ENCODE assay signal across 8 mouse cellular contexts in the genomic region with DNA sequence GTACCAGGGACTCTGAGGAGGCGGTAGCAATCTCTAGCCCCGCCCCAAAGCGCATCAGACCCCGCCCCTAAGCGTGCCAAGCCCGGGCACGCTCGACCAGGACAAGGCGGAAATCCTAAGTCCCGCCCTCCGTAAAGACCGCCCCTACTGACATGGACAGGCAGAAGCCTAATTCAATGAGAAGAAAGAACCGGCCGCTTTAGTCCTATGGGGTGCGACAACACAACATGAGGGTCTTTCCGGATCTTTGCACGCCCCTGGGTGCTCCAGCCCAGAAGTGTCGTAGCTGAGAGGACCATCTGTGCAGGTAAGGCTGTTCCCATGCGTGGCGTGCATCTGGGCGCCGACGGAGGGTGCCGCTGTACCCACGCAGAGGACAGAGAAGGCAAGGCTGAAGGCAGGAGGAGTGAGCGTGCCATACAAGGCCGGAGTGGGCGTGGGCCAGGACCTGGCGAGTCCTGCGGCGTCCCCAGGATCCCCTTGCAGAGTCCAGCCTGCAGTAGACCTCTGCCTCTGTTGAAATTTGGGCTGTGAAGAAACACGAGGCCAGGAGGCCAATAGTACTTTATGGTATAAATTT. TPM values are rescaled to one million over a fixed set of nuclear protein-coding genes. Genes with fewer than 3 reads are reported as not detected.
A peak's percentile ranks its signal among the peaks of the same experiment; 100 is the strongest.
DNase-seq lines count a peak whose midpoint lies in the region; ATAC-seq and TF ChIP-seq lines count a peak whose summit lies in the region.

A gene (plus strand): TSS at position 156 of the 580 bp plus-strand sequence.

- ATAC-seq in embryonic facial prominence, embryonic 14.5 days (ENCODE audit: low read depth), result peak; percentile 99
- ATAC-seq in limb, embryonic 14.5 days (ENCODE audit: low FRiP score, low read depth), result peak; percentile 98
- ATAC-seq in midbrain, postnatal 0 days (ENCODE audit: low FRiP score), result peak; percentile 99

- H3K27ac ChIP-seq in embryonic facial prominence, embryonic 14.5 days (replicated peaks; ENCODE audit: low read depth, low read length), result peak within 1 kb of the TSS; percentile 40
- H3K27ac ChIP-seq in limb, embryonic 14.5 days (replicated peaks; ENCODE audit: low read depth, low read length), result no peak within 1 kb of the TSS
- H3K27ac ChIP-seq in midbrain, postnatal 0 days (ENCODE audit: low read depth, low read length), result peak within 1 kb of the TSS; percentile 55

- peak; percentile 51 for TF ChIP-seq CTCF in midbrain, postnatal 0 days (IDR thresholded peaks at IDR 0.05)

- 0 out of 2 replicates have a peak, but pooled peaks have one; percentile 21 for TF ChIP-seq POLR2A in limb, embryonic 14.5 days (IDR thresholded peaks at IDR 0.05; ENCODE audit: borderline replicate concordance, extremely low read depth, insufficient read depth, insufficient read length)

- H3K4me2 ChIP-seq in embryonic facial prominence, embryonic 14.5 days (ENCODE audit: low read depth, low read length), result peak within 1 kb of the TSS; percentile 55
- peak within 1 kb of the TSS; percentile 53 for H3K4me2 ChIP-seq in limb, embryonic 14.5 days (replicated peaks; ENCODE audit: low read depth, low read length, severe bottlenecking)
- H3K4me2 ChIP-seq in midbrain, postnatal 0 days (ENCODE audit: low read depth, low read length, poor library complexity, severe bottlenecking), result peak within 1 kb of the TSS; percentile 57

- H3K4me1 ChIP-seq in embryonic facial prominence, embryonic 14.5 days (ENCODE audit: control insufficient read depth, insufficient read depth, low read length), result peaks cover 8% of the 10 kb centered on the region
- H3K4me1 ChIP-seq in limb, embryonic 14.5 days (ENCODE audit: control insufficient read depth, insufficient read depth, low read length), result peaks cover 5% of the 10 kb centered on the region; the same call in 1 of the 2 replicates
- peaks cover 2% of the 10 kb centered on the region; the same call in 1 of the 2 replicates for H3K4me1 ChIP-seq in midbrain, postnatal 0 days (ENCODE audit: insufficient read depth, low read length)

- H3K36me3 ChIP-seq in embryonic facial prominence, embryonic 14.5 days (ENCODE audit: control insufficient read depth, insufficient read depth, low read length), result no peaks in the 10 kb centered on the region
- H3K36me3 ChIP-seq in limb, embryonic 14.5 days (ENCODE audit: control insufficient read depth, insufficient read depth, low read length), result no peaks in the 10 kb centered on the region
- no peaks in the 10 kb centered on the region for H3K36me3 ChIP-seq in midbrain, postnatal 0 days (ENCODE audit: insufficient read depth, low read length)

- peak; percentile 98 for DNase-seq in 3T3-L1 (ENCODE audit: low read depth, low spot score)
- DNase-seq in adrenal gland, postnatal 4 days (ENCODE audit: low spot score in 2 of 2), result peak; percentile 90 to 96
- DNase-seq in embryonic facial prominence, embryonic 14.5 days (ENCODE audit: low spot score), result peak; percentile 99
- peak; percentile 97 for DNase-seq in heart, adult 8-10 months (ENCODE audit: low spot score)
- peak; percentile 99 for DNase-seq in kidney, adult 9 months
- peak; percentile 97 for DNase-seq in limb, embryonic 14.5 days (ENCODE audit: low spot score)
- DNase-seq in midbrain, postnatal 0 days (ENCODE audit: low spot score), result peak; percentile 98
- DNase-seq in spleen, postnatal 14 days (ENCODE audit: low spot score in 2 of 2), result peak; percentile 96 to 97

- peak within 1 kb of the TSS; percentile 56 for H3K4me3 ChIP-seq in embryonic facial prominence, embryonic 14.5 days (ENCODE audit: low read depth, low read length)
- H3K4me3 ChIP-seq in limb, embryonic 14.5 days (replicated peaks; ENCODE audit: low read length), result peak within 1 kb of the TSS; percentile 58
- H3K4me3 ChIP-seq in midbrain, postnatal 0 days (ENCODE audit: low read depth, low read length), result peak within 1 kb of the TSS; percentile 61

- H3K9me3 ChIP-seq in embryonic facial prominence, embryonic 14.5 days (ENCODE audit: control insufficient read depth, low read length), result no peaks in the 10 kb centered on the region
- no peaks in the 10 kb centered on the region for H3K9me3 ChIP-seq in limb, embryonic 14.5 days (ENCODE audit: control insufficient read depth, low read length)
- no peaks in the 10 kb centered on the region for H3K9me3 ChIP-seq in midbrain, postnatal 0 days (ENCODE audit: low read length)

- H3K27me3 ChIP-seq in embryonic facial prominence, embryonic 14.5 days (replicated peaks; ENCODE audit: control insufficient read depth, insufficient read depth, low read length), result no peaks in the 10 kb centered on the region
- H3K27me3 ChIP-seq in limb, embryonic 14.5 days (ENCODE audit: control insufficient read depth, insufficient read depth, low read length), result no peaks in the 10 kb centered on the region
- no peaks in the 10 kb centered on the region for H3K27me3 ChIP-seq in midbrain, postnatal 0 days (ENCODE audit: insufficient read depth, low read length)

- peak within 1 kb of the TSS; percentile 61 for H3K9ac ChIP-seq in embryonic facial prominence, embryonic 14.5 days (ENCODE audit: low read depth, low read length)
- H3K9ac ChIP-seq in limb, embryonic 14.5 days (ENCODE audit: low read depth, low read length, severe bottlenecking), result peak within 1 kb of the TSS; percentile 44
- peak within 1 kb of the TSS; percentile 74 for H3K9ac ChIP-seq in midbrain, postnatal 0 days (replicated peaks; ENCODE audit: low read length, poor library complexity, severe bottlenecking)

- under 1% methylated on average over 27 of the region's 32 CpGs for WGBS in embryonic facial prominence, embryonic 14.5 days
- WGBS in limb, embryonic 14.5 days, result under 1% methylated on average over 32 of the region's 32 CpGs
- under 1% methylated on average over 32 of the region's 32 CpGs for WGBS in midbrain, postnatal 0 days

RNA-seq across cellular contexts. Expression of the gene that starts here (rescaled TPM):
- 10 to 100 TPM; 75.0 to 80.7 TPM for total RNA-seq in adrenal gland, postnatal 4 days (2021)
- polyA plus RNA-seq in embryonic facial prominence, embryonic 14.5 days (2014; fragmentation: Nextera tagmentation; extraction: Ambion mirVana), result 32.8 and 34.7 TPM in 2 replicates
- total RNA-seq in heart, adult 8-10 months (2022), result 10 to 100 TPM; 12.8 to 16.3 (median 14.9) TPM
- polyA plus RNA-seq in limb, embryonic 14.5 days (2012; rRNA removed), result 49.5 and 53.6 TPM in 2 replicates
- polyA plus RNA-seq in limb, embryonic 14.5 days (2014; fragmentation: Nextera tagmentation; extraction: Ambion mirVana), result 40.1 and 43.3 TPM in 2 replicates
- 38.4 and 48.7 TPM in 2 replicates for total RNA-seq in midbrain, postnatal 0 days (2014; rRNA removed)
- 40.8 and 41.9 TPM in 2 replicates for polyA plus RNA-seq in midbrain, postnatal 0 days (2015; fragmentation: Nextera tagmentation; extraction: Ambion mirVana)
